Mouse (Mus musculus): Measurements from ENCODE around the gene Cmah. TPM values are rescaled to one million over a fixed set of nuclear protein-coding genes. Genes with fewer than 3 reads are reported as not detected.

Cmah gene
- total RNA-seq (2015) (5.8 TPM in 2 replicates), total RNA-seq (2017) (2.7 and 6.5 TPM in 2 replicates)

GRCm38 (mm10) chr13:24327201-24327600 is at the start of gene Cmah:
TSS of gene Cmah (plus strand) at chr13:24327404.
- no peak for ATAC-seq (ENCODE audit: poor library complexity, severe bottlenecking)

- no peak for ATAC-seq (ENCODE audit: poor library complexity, severe bottlenecking)
These were observed 47.8 kb upstream of the Cmah start for GRCm38 (mm10) chr13:24279407-24279761.

- no peak for ATAC-seq (ENCODE audit: poor library complexity, severe bottlenecking)
These were observed 47.3 kb upstream of the Cmah start for GRCm38 (mm10) chr13:24279762-24280438.

- ATAC-seq (ENCODE audit: poor library complexity, severe bottlenecking), result peak; percentile 79
These were observed 46.5 kb upstream of the Cmah start, which contains the start of gene Carmil1 for GRCm38 (mm10) chr13:24280439-24281431. TSS of gene Carmil1 (minus strand) at chr13:24280795.

GRCm38 (mm10) chr13:24287381-24287780 is 39.8 kb upstream of the Cmah start:
- ATAC-seq (ENCODE audit: poor library complexity, severe bottlenecking), result no peak

- ATAC-seq (ENCODE audit: poor library complexity, severe bottlenecking), result peak; percentile 57; the same call in 1 of the 2 replicates
These were observed 30.0 kb upstream of the Cmah start for GRCm38 (mm10) chr13:24297252-24297651.

GRCm38 (mm10) chr13:24305486-24305885 is 21.7 kb upstream of the Cmah start:
- no peak for ATAC-seq (ENCODE audit: poor library complexity, severe bottlenecking)

- ATAC-seq (ENCODE audit: poor library complexity, severe bottlenecking), result no peak
These were observed 21.0 kb upstream of the Cmah start for GRCm38 (mm10) chr13:24306248-24306647.

- ATAC-seq (ENCODE audit: poor library complexity, severe bottlenecking), result no peak
These were observed 15.9 kb upstream of the Cmah start for GRCm38 (mm10) chr13:24311011-24311940.

GRCm38 (mm10) chr13:24316563-24316962 is 10.6 kb upstream of the Cmah start:
- ATAC-seq (ENCODE audit: poor library complexity, severe bottlenecking), result no peak

- ATAC-seq (ENCODE audit: poor library complexity, severe bottlenecking), result peak; percentile 35; the same call in 1 of the 2 replicates
These were observed 8.6 kb upstream of the Cmah start for GRCm38 (mm10) chr13:24318618-24319017.

- no peak for ATAC-seq (ENCODE audit: poor library complexity, severe bottlenecking)
These were observed 5.9 kb upstream of the Cmah start for GRCm38 (mm10) chr13:24321313-24321712.

GRCm38 (mm10) chr13:24328036-24328817 is 1.0 kb downstream of the Cmah start:
- ATAC-seq (ENCODE audit: poor library complexity, severe bottlenecking), result no peak

- no peak for ATAC-seq (ENCODE audit: poor library complexity, severe bottlenecking)
These were observed 2.9 kb downstream of the Cmah start for GRCm38 (mm10) chr13:24330128-24330527.

GRCm38 (mm10) chr13:24330836-24331523 is 3.8 kb downstream of the Cmah start:
- ATAC-seq (ENCODE audit: poor library complexity, severe bottlenecking), result no peak

GRCm38 (mm10) chr13:24332537-24332936 is 5.3 kb downstream of the Cmah start:
- no peak for ATAC-seq (ENCODE audit: poor library complexity, severe bottlenecking)

- no peak for ATAC-seq (ENCODE audit: poor library complexity, severe bottlenecking)
These were observed 9.6 kb downstream of the Cmah start for GRCm38 (mm10) chr13:24336818-24337217.

- peak; percentile 86 for ATAC-seq (ENCODE audit: poor library complexity, severe bottlenecking)
These were observed 10.7 kb downstream of the Cmah start for GRCm38 (mm10) chr13:24337874-24338273.

- ATAC-seq (ENCODE audit: poor library complexity, severe bottlenecking), result peak; percentile 89
These were observed 11.2 kb downstream of the Cmah start for GRCm38 (mm10) chr13:24338343-24338861.

Data from megakaryocyte, adult 5-6 weeks (primary cell).